Mouse (Mus musculus): ENCODE measurements around the gene E330014E10Rik. TPM values are rescaled to one million over a fixed set of nuclear protein-coding genes. Genes with fewer than 3 reads are reported as not detected.
"Not testable (repeated sequence)": the region's sequence is repeated elsewhere in the genome, so short reads cannot be mapped to it uniquely, and the experiment has no call there.

E330014E10Rik gene
- not detected in 2 replicates for polyA plus RNA-seq (2014; fragmentation: Nextera tagmentation; extraction: Ambion mirVana)

GRCm38 (mm10) chr5:95775690-95776089 is at the start of gene E330014E10Rik:
Gene E330014E10Rik (plus strand): TSS chr5:95775990.
- H3K27ac ChIP-seq (ENCODE audit: low read length); H3K36me3 ChIP-seq (ENCODE audit: control insufficient read depth, insufficient read depth, low read length); H3K4me2 ChIP-seq (replicated peaks; ENCODE audit: low read depth, low read length); H3K9me3 ChIP-seq (ENCODE audit: control insufficient read depth, low read depth, low read length); H3K27me3 ChIP-seq (ENCODE audit: control insufficient read depth, insufficient read depth, low read length); H3K4me3 ChIP-seq (ENCODE audit: low read depth, low read length); ATAC-seq (ENCODE audit: insufficient number of reproducible peaks, insufficient read depth, low FRiP score, low read depth); H3K4me1 ChIP-seq (ENCODE audit: control insufficient read depth, insufficient read depth, low read length); H3K9ac ChIP-seq (replicated peaks; ENCODE audit: low read depth, low read length): not testable (repeated sequence)
- no CpG with 5 or more reads among the region's 2 CpGs for WGBS

- not testable (repeated sequence) for H3K27ac ChIP-seq (ENCODE audit: low read length); H3K27me3 ChIP-seq (ENCODE audit: control insufficient read depth, insufficient read depth, low read length); H3K4me1 ChIP-seq (ENCODE audit: control insufficient read depth, insufficient read depth, low read length); H3K4me3 ChIP-seq (ENCODE audit: low read depth, low read length); H3K9ac ChIP-seq (replicated peaks; ENCODE audit: low read depth, low read length); H3K4me2 ChIP-seq (replicated peaks; ENCODE audit: low read depth, low read length); ATAC-seq (ENCODE audit: insufficient number of reproducible peaks, insufficient read depth, low FRiP score, low read depth); H3K9me3 ChIP-seq (ENCODE audit: control insufficient read depth, low read depth, low read length); H3K36me3 ChIP-seq (ENCODE audit: control insufficient read depth, insufficient read depth, low read length)
- WGBS = no CpG with 5 or more reads among the region's 1 CpGs
Observed at GRCm38 (mm10) chr5:95736073-95736472, 39.7 kb upstream of the E330014E10Rik start, which contains the start of gene Gm7978. Gene Gm7978 (minus strand): TSS chr5:95736173.

- not testable (repeated sequence) for H3K4me1 ChIP-seq (ENCODE audit: control insufficient read depth, insufficient read depth, low read length); ATAC-seq (ENCODE audit: insufficient number of reproducible peaks, insufficient read depth, low FRiP score, low read depth); H3K27ac ChIP-seq (ENCODE audit: low read length); H3K9ac ChIP-seq (replicated peaks; ENCODE audit: low read depth, low read length); H3K4me3 ChIP-seq (ENCODE audit: low read depth, low read length); H3K4me2 ChIP-seq (replicated peaks; ENCODE audit: low read depth, low read length); H3K27me3 ChIP-seq (ENCODE audit: control insufficient read depth, insufficient read depth, low read length); H3K9me3 ChIP-seq (ENCODE audit: control insufficient read depth, low read depth, low read length); H3K36me3 ChIP-seq (ENCODE audit: control insufficient read depth, insufficient read depth, low read length)
- WGBS = no CpG with 5 or more reads among the region's 3 CpGs
Observed at GRCm38 (mm10) chr5:95741714-95742113, 34.1 kb upstream of the E330014E10Rik start, which contains the start of gene Gm7982. Gene Gm7982 (plus strand): TSS chr5:95742014.

GRCm38 (mm10) chr5:95810841-95811240 is 35.1 kb downstream of the E330014E10Rik start:
- WGBS = 58% methylated on average over 2 of the region's 2 CpGs
- ATAC-seq (ENCODE audit: insufficient number of reproducible peaks, insufficient read depth, low FRiP score, low read depth); H3K27me3 ChIP-seq (ENCODE audit: control insufficient read depth, insufficient read depth, low read length): not testable (repeated sequence)

GRCm38 (mm10) chr5:95836580-95836979 is 60.8 kb downstream of the E330014E10Rik start:
- H3K27ac ChIP-seq (ENCODE audit: low read length) = no peak overlapping the region
- no peaks in the 10 kb centered on the region for H3K27me3 ChIP-seq (ENCODE audit: control insufficient read depth, insufficient read depth, low read length)
- H3K36me3 ChIP-seq (ENCODE audit: control insufficient read depth, insufficient read depth, low read length) = no peaks in the 10 kb centered on the region
- H3K4me3 ChIP-seq (ENCODE audit: low read depth, low read length) = no peak overlapping the region
- H3K4me1 ChIP-seq (ENCODE audit: control insufficient read depth, insufficient read depth, low read length) = no peaks in the 10 kb centered on the region
- H3K9ac ChIP-seq (replicated peaks; ENCODE audit: low read depth, low read length) = no peak overlapping the region
- ATAC-seq (ENCODE audit: insufficient number of reproducible peaks, insufficient read depth, low FRiP score, low read depth) = no peak
- no peak overlapping the region for H3K4me2 ChIP-seq (replicated peaks; ENCODE audit: low read depth, low read length)
- no peaks in the 10 kb centered on the region for H3K9me3 ChIP-seq (ENCODE audit: control insufficient read depth, low read depth, low read length)
- 63% methylated on average over 4 of the region's 4 CpGs for WGBS

More at GRCm38 (mm10) chr5:95810841-95811240, 35.1 kb downstream of the E330014E10Rik start:
- H3K4me2 ChIP-seq (replicated peaks; ENCODE audit: low read depth, low read length); H3K4me3 ChIP-seq (ENCODE audit: low read depth, low read length); H3K27ac ChIP-seq (ENCODE audit: low read length); H3K4me1 ChIP-seq (ENCODE audit: control insufficient read depth, insufficient read depth, low read length); H3K9me3 ChIP-seq (ENCODE audit: control insufficient read depth, low read depth, low read length); H3K9ac ChIP-seq (replicated peaks; ENCODE audit: low read depth, low read length); H3K36me3 ChIP-seq (ENCODE audit: control insufficient read depth, insufficient read depth, low read length): not testable (repeated sequence)

GRCm38 (mm10) chr5:95854030-95854429 is 78.2 kb downstream of the E330014E10Rik start:
- H3K4me2 ChIP-seq (replicated peaks; ENCODE audit: low read depth, low read length) = no peak overlapping the region
- 83% methylated on average over 3 of the region's 3 CpGs for WGBS
- no peaks in the 10 kb centered on the region for H3K9me3 ChIP-seq (ENCODE audit: control insufficient read depth, low read depth, low read length)
- no peak overlapping the region for H3K27ac ChIP-seq (ENCODE audit: low read length)
- H3K36me3 ChIP-seq (ENCODE audit: control insufficient read depth, insufficient read depth, low read length) = no peaks in the 10 kb centered on the region
- H3K4me3 ChIP-seq (ENCODE audit: low read depth, low read length) = no peak overlapping the region
- H3K27me3 ChIP-seq (ENCODE audit: control insufficient read depth, insufficient read depth, low read length) = no peaks in the 10 kb centered on the region
- no peak for ATAC-seq (ENCODE audit: insufficient number of reproducible peaks, insufficient read depth, low FRiP score, low read depth)
- H3K4me1 ChIP-seq (ENCODE audit: control insufficient read depth, insufficient read depth, low read length) = no peaks in the 10 kb centered on the region
- no peak overlapping the region for H3K9ac ChIP-seq (replicated peaks; ENCODE audit: low read depth, low read length)

Other genes starting within 250 kb of the E330014E10Rik start
- gene Gm7971, start 181.1 kb upstream of the E330014E10Rik start, polyA plus RNA-seq (2014; fragmentation: Nextera tagmentation; extraction: Ambion mirVana) = not detected in 2 replicates
- not detected in 2 replicates for gene Gm7978, start 39.8 kb upstream of the E330014E10Rik start, polyA plus RNA-seq (2014; fragmentation: Nextera tagmentation; extraction: Ambion mirVana)
- not detected in 2 replicates for gene Gm7982, start 34.0 kb upstream of the E330014E10Rik start, polyA plus RNA-seq (2014; fragmentation: Nextera tagmentation; extraction: Ambion mirVana)
- gene Cxcl13, start 181.0 kb downstream of the E330014E10Rik start, polyA plus RNA-seq (2014; fragmentation: Nextera tagmentation; extraction: Ambion mirVana) = 23.7 and 24.5 TPM in 2 replicates

All from stomach, embryonic 14.5 days (tissue).